Mouse (Mus musculus): ENCODE measurements around the gene Slc38a2. TPM values are rescaled to one million over a fixed set of nuclear protein-coding genes. Genes with fewer than 3 reads are reported as not detected.

The Slc38a2 gene
- 199 TPM in 2 replicates for polyA plus RNA-seq (2016; fragmentation: Nextera tagmentation; extraction: Ambion mirVana)

- Histone ChIP-seq H3K4me3 (replicated peaks) (peak within 1 kb of the TSS; percentile 92), H3K27ac (peak within 1 kb of the TSS; percentile 100), H3K4me1 (peaks cover 35% of the 10 kb centered on the region), H3K9ac (peak within 1 kb of the TSS; percentile 99), H3K4me2 (peak within 1 kb of the TSS; percentile 73), H3K9me3 (no peaks in the 10 kb centered on the region), H3K27me3 (0 out of 2 replicates have a peak, but pooled peaks cover 5% of the 10 kb centered on the region), H3K36me3 (replicated peaks) (peaks cover 34% of the 10 kb centered on the region)
- under 1% methylated on average over 71 of the region's 76 CpGs for WGBS
- peak; percentile 87 for ATAC-seq (ENCODE audit: low FRiP score)
Measured at GRCm38 (mm10) chr15:96699521-96700511, at the start of gene Slc38a2. Slc38a2 (minus strand) TSS chr15:96699730.

DNA sequence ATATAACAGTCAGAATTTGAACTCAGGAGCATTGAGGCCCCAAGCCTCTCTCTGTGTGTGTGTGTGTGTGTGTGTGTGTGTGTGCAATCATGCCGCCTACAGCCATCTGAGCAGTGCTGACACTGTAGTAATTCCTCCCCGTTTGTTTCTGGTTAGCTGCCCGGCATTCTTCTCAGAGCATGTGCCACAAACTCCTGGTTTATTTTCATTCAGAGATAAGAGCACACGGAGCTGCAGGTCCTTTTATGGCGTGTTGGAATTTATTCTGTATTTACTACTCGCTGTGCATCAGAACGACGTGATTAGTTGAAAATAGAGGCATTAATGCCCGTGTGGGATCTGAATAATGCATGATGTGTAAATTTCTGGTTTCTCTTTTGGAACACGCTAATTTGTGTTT is 49.6 kb upstream of the Slc38a2 start:
- Histone ChIP-seq H3K36me3 (replicated peaks) (no peaks in the 10 kb centered on the region), H3K9ac (no peak overlapping the region), H3K4me2 (no peak overlapping the region; the same call in 1 of the 2 replicates), H3K27me3 (no peaks in the 10 kb centered on the region), H3K9me3 (no peaks in the 10 kb centered on the region), H3K27ac (no peak overlapping the region), H3K4me1 (no peaks in the 10 kb centered on the region; the same call in 1 of the 2 replicates), H3K4me3 (replicated peaks) (no peak overlapping the region)
- ATAC-seq (ENCODE audit: low FRiP score) = no peak
- 62% methylated on average over 10 of the region's 10 CpGs for WGBS

GRCm38 (mm10) chr15:96747551-96747950 is 48.0 kb upstream of the Slc38a2 start:
- ATAC-seq (ENCODE audit: low FRiP score) = no peak
- peaks cover 4% of the 10 kb centered on the region; the same call in 1 of the 2 replicates for H3K4me1 ChIP-seq
- no peak overlapping the region for H3K9ac ChIP-seq
- H3K4me2 ChIP-seq = no peak overlapping the region
- H3K27me3 ChIP-seq = no peaks in the 10 kb centered on the region
- 91% methylated on average over 11 of the region's 11 CpGs for WGBS
- H3K9me3 ChIP-seq = no peaks in the 10 kb centered on the region
- H3K36me3 ChIP-seq (replicated peaks) = no peaks in the 10 kb centered on the region
- H3K4me3 ChIP-seq (replicated peaks) = no peak overlapping the region
- no peak overlapping the region for H3K27ac ChIP-seq

DNA sequence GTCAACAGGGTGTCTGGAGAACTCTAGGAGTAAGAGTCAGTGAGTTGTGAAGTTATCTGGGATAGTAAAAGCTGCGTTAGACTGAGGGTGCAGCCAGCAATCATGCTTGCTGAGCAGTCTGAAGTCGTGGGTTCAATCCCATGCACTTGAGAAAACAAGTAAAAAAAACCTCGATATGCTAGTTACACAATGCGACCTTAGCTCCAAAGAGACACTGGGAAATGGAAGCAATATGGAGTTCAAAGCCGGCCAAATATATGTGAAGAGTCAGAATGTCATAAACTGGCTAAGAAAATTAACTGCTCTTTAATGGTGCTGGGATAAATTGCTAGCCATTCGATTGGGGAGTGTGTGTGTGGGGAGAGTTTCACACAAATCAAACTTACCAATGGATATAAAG is 47.5 kb upstream of the Slc38a2 start:
- WGBS = 85% methylated on average over 6 of the region's 6 CpGs
- H3K36me3 ChIP-seq (replicated peaks) = no peaks in the 10 kb centered on the region
- no peaks in the 10 kb centered on the region for H3K9me3 ChIP-seq
- H3K4me1 ChIP-seq = peaks cover 5% of the 10 kb centered on the region; the same call in 1 of the 2 replicates
- no peak for ATAC-seq (ENCODE audit: low FRiP score)
- H3K27ac ChIP-seq = no peak overlapping the region
- H3K27me3 ChIP-seq = no peaks in the 10 kb centered on the region
- no peak overlapping the region for H3K9ac ChIP-seq
- H3K4me2 ChIP-seq = no peak overlapping the region
- H3K4me3 ChIP-seq (replicated peaks) = no peak overlapping the region

- H3K4me3 ChIP-seq (replicated peaks) = no peak overlapping the region
- no peaks in the 10 kb centered on the region for H3K27me3 ChIP-seq
- 83% methylated on average over 1 of the region's 1 CpGs for WGBS
- H3K9ac ChIP-seq = no peak overlapping the region
- no peaks in the 10 kb centered on the region for H3K36me3 ChIP-seq (replicated peaks)
- no peak overlapping the region for H3K4me2 ChIP-seq
- H3K27ac ChIP-seq = no peak overlapping the region
- H3K4me1 ChIP-seq = peaks cover 5% of the 10 kb centered on the region; the same call in 1 of the 2 replicates
- ATAC-seq (ENCODE audit: low FRiP score) = no peak
- no peaks in the 10 kb centered on the region for H3K9me3 ChIP-seq
Measured at GRCm38 (mm10) chr15:96745299-96745698, 45.8 kb upstream of the Slc38a2 start.

GRCm38 (mm10) chr15:96744882-96745296 is 45.4 kb upstream of the Slc38a2 start:
- Histone ChIP-seq H3K36me3 (replicated peaks) (no peaks in the 10 kb centered on the region), H3K9me3 (no peaks in the 10 kb centered on the region), H3K4me2 (no peak overlapping the region), H3K4me1 (peaks cover 5% of the 10 kb centered on the region; the same call in 1 of the 2 replicates), H3K9ac (no peak overlapping the region), H3K27ac (no peak overlapping the region), H3K4me3 (replicated peaks) (no peak overlapping the region), H3K27me3 (no peaks in the 10 kb centered on the region)
- WGBS = 93% methylated on average over 5 of the region's 5 CpGs
- no peak for ATAC-seq (ENCODE audit: low FRiP score)

- no peak for ATAC-seq (ENCODE audit: low FRiP score)
- H3K27me3 ChIP-seq = no peaks in the 10 kb centered on the region
- H3K27ac ChIP-seq = no peak overlapping the region
- H3K4me2 ChIP-seq = no peak overlapping the region
- H3K9me3 ChIP-seq = no peaks in the 10 kb centered on the region
- H3K9ac ChIP-seq = no peak overlapping the region
- H3K4me3 ChIP-seq (replicated peaks) = no peak overlapping the region
- 82% methylated on average over 18 of the region's 18 CpGs for WGBS
- no peaks in the 10 kb centered on the region for H3K36me3 ChIP-seq (replicated peaks)
- H3K4me1 ChIP-seq = peaks cover 5% of the 10 kb centered on the region; the same call in 1 of the 2 replicates
Measured at GRCm38 (mm10) chr15:96744153-96744881, 44.8 kb upstream of the Slc38a2 start.

GRCm38 (mm10) chr15:96743257-96743656 is 43.7 kb upstream of the Slc38a2 start:
- Histone ChIP-seq H3K27me3 (no peaks in the 10 kb centered on the region), H3K9ac (no peak overlapping the region), H3K9me3 (no peaks in the 10 kb centered on the region), H3K27ac (no peak overlapping the region), H3K4me3 (replicated peaks) (no peak overlapping the region), H3K4me2 (no peak overlapping the region), H3K36me3 (replicated peaks) (no peaks in the 10 kb centered on the region), H3K4me1 (0 out of 2 replicates have a peak, but pooled peaks cover 5% of the 10 kb centered on the region)
- 86% methylated on average over 6 of the region's 6 CpGs for WGBS
- no peak for ATAC-seq (ENCODE audit: low FRiP score)

DNA sequence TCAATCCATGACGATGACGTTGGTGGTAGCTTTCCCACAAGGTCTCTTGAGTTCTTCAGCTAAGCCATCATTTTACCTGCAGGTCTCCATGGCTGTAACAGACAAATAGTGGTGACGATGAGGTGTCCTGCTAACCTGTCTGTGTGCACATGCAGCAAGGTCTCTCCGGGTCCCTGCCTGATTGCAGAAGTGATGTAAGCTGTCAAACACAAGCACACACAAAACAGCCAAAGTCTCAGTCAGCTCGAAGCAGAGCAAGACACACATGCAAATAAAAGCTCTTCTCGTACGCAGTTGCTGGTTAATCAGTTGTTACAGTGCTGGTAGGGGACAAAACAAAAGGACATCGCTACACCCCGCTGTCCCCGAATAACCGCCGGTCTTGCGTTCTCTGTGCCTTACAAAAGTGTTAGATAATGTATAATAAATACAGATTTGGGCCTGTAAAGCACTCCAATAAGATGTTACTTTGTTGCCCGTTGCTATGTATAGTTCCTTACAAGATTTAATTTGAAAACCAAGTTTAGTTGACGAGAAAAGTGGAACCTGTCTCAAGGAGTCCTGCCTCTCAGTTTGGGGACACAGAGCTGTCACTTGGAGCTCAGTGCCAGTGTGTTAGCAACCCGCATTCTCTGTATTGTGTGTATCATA is 43.2 kb upstream of the Slc38a2 start:
- H3K9ac ChIP-seq = no peak overlapping the region
- H3K9me3 ChIP-seq = no peaks in the 10 kb centered on the region
- WGBS = 76% methylated on average over 16 of the region's 16 CpGs
- no peak overlapping the region for H3K27ac ChIP-seq
- no peak for ATAC-seq (ENCODE audit: low FRiP score)
- no peak overlapping the region for H3K4me3 ChIP-seq (replicated peaks)
- H3K4me2 ChIP-seq = no peak overlapping the region
- 0 out of 2 replicates have a peak, but pooled peaks cover 5% of the 10 kb centered on the region for H3K4me1 ChIP-seq
- H3K36me3 ChIP-seq (replicated peaks) = no peaks in the 10 kb centered on the region
- no peaks in the 10 kb centered on the region for H3K27me3 ChIP-seq

DNA sequence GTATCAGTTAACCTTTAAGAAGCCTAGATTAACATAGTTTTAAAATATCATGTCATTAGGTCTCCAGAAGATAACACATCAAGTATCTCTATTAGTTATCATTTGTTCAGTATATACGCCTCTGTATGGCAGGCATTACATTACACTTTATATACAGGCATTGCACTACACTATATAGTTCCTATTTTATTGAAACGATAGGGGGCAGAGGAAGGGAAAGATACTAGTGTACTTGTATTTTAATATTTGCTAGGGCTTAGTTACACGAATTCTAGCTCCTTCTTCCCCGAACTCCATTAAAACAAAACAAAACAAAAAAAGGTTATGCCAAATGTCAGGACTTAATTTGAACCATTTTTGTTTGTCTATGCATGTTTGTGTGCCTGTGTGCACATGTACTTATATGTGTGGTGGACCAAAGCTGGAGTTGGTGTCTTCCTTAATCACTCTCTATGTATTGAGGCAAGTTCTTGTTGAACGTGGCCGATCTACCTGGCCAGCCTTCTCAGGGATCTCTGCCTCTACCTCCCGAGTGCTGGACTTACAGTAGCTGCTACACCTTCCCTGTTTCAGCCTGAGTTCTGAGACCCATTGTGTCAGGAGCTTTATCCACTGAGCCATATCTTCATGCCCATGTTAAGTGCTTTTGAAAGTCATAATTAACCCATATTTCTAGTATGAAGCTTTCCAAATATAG is 41.5 kb upstream of the Slc38a2 start:
- 0 out of 2 replicates have a peak, but pooled peaks cover 5% of the 10 kb centered on the region for H3K4me1 ChIP-seq
- no peak for ATAC-seq (ENCODE audit: low FRiP score)
- no peak overlapping the region for H3K27ac ChIP-seq
- WGBS = 86% methylated on average over 7 of the region's 7 CpGs
- no peak overlapping the region for H3K4me2 ChIP-seq
- no peaks in the 10 kb centered on the region for H3K36me3 ChIP-seq (replicated peaks)
- no peaks in the 10 kb centered on the region for H3K27me3 ChIP-seq
- H3K9ac ChIP-seq = no peak overlapping the region
- no peaks in the 10 kb centered on the region for H3K9me3 ChIP-seq
- no peak overlapping the region for H3K4me3 ChIP-seq (replicated peaks)

GRCm38 (mm10) chr15:96740091-96740490 is 40.6 kb upstream of the Slc38a2 start:
- H3K9ac ChIP-seq = no peak overlapping the region
- H3K9me3 ChIP-seq = no peaks in the 10 kb centered on the region
- no peak overlapping the region for H3K4me3 ChIP-seq (replicated peaks)
- H3K36me3 ChIP-seq (replicated peaks) = no peaks in the 10 kb centered on the region
- H3K27ac ChIP-seq = no peak overlapping the region
- H3K27me3 ChIP-seq = no peaks in the 10 kb centered on the region
- WGBS = 88% methylated on average over 4 of the region's 4 CpGs
- 0 out of 2 replicates have a peak, but pooled peaks cover 5% of the 10 kb centered on the region for H3K4me1 ChIP-seq
- ATAC-seq (ENCODE audit: low FRiP score) = no peak
- H3K4me2 ChIP-seq = no peak overlapping the region

All from forebrain, embryonic 12.5 days (tissue).